ENCODE assay signal across 19 mouse cellular contexts in the genomic region with DNA sequence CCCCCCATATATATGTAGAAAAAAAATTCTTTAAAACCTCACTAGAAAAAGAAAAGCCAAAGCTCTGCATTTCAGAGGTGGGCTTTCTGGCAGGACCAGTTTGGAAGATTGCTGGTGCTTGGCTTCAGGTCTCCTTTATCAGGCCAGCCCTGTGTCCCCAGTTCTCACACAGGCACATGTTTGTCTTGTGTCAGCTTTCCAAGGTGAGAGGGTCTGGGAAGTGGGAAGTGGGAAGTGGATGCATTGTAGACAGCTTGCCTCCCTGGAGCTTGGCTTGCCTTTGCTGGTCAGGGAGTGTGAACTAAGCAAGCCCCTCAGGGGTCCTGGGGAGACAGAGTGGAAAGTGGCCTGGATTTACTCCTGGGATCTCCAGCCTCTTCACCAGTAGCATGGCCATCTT. TPM values are rescaled to one million over a fixed set of nuclear protein-coding genes. Genes with fewer than 3 reads are reported as not detected.
DNase-seq lines count a peak whose midpoint lies in the region; ATAC-seq lines count a peak whose summit lies in the region.
"Had no signal": no experiment of that assay in that cellular context is flagged by ENCODE, and none has a peak within 500 bp of the region (broad histone marks: within the 10 kb centered on the region; RNA-seq: fewer than 3 reads in every experiment).

No protein-coding gene starts in this region.

- H3K4me3 ChIP-seq in heart, embryonic 15.5 days = no peak overlapping the region
- no peak overlapping the region for H3K4me3 ChIP-seq in heart, embryonic 12.5 days
- H3K4me3 ChIP-seq in lung, embryonic 15.5 days = no peak overlapping the region
- H3K4me3 ChIP-seq in limb, embryonic 13.5 days = no peak overlapping the region
- H3K4me3 ChIP-seq in stomach, embryonic 16.5 days (replicated peaks; ENCODE audit: low read length) = no peak overlapping the region
- H3K4me3 ChIP-seq: embryonic facial prominence, embryonic 13.5 days; forebrain, embryonic 12.5 days; gastrocnemius, adult 2 months; heart, embryonic 13.5 days; hindbrain, embryonic 12.5 days had no signal

- no peaks in the 10 kb centered on the region for H3K9me3 ChIP-seq in heart, embryonic 15.5 days (replicated peaks)
- H3K9me3 ChIP-seq in heart, embryonic 12.5 days (replicated peaks) = no peaks in the 10 kb centered on the region
- H3K9me3 ChIP-seq in lung, embryonic 15.5 days = no peaks in the 10 kb centered on the region
- H3K9me3 ChIP-seq in limb, embryonic 13.5 days = no peaks in the 10 kb centered on the region
- no peaks in the 10 kb centered on the region for H3K9me3 ChIP-seq in stomach, embryonic 16.5 days (replicated peaks; ENCODE audit: control insufficient read depth, low read length)
- H3K9me3 ChIP-seq: embryonic facial prominence, embryonic 13.5 days; forebrain, embryonic 12.5 days; heart, embryonic 13.5 days; hindbrain, embryonic 12.5 days had no signal

- H3K9ac ChIP-seq in heart, embryonic 15.5 days = no peak overlapping the region
- no peak overlapping the region for H3K9ac ChIP-seq in heart, embryonic 12.5 days
- H3K9ac ChIP-seq in lung, embryonic 15.5 days = no peak overlapping the region
- H3K9ac ChIP-seq in limb, embryonic 13.5 days = no peak overlapping the region
- no peak overlapping the region for H3K9ac ChIP-seq in stomach, embryonic 16.5 days (ENCODE audit: low read length)
- H3K9ac ChIP-seq: embryonic facial prominence, embryonic 13.5 days; forebrain, embryonic 12.5 days; heart, embryonic 13.5 days; hindbrain, embryonic 12.5 days had no signal

- peak overlapping the region; percentile 31; the same call in 1 of the 2 replicates for H3K27ac ChIP-seq in heart, embryonic 15.5 days
- no peak overlapping the region for H3K27ac ChIP-seq in heart, embryonic 12.5 days (ENCODE audit: poor library complexity, severe bottlenecking)
- peak overlapping the region; percentile 54 for H3K27ac ChIP-seq in lung, embryonic 15.5 days
- H3K27ac ChIP-seq in limb, embryonic 13.5 days = 0 out of 2 replicates have a peak overlapping the region, but pooled peaks have one; percentile 29
- H3K27ac ChIP-seq in stomach, embryonic 16.5 days (ENCODE audit: low read length) = 0 out of 2 replicates have a peak overlapping the region, but pooled peaks have one; percentile 30
- H3K27ac ChIP-seq: embryonic facial prominence, embryonic 13.5 days; forebrain, embryonic 12.5 days; gastrocnemius, adult 2 months; heart, embryonic 13.5 days; hindbrain, embryonic 12.5 days had no signal

- H3K36me3 ChIP-seq in heart, embryonic 15.5 days = no peaks in the 10 kb centered on the region
- H3K36me3 ChIP-seq in heart, embryonic 12.5 days = no peaks in the 10 kb centered on the region
- H3K36me3 ChIP-seq in lung, embryonic 15.5 days = no peaks in the 10 kb centered on the region
- H3K36me3 ChIP-seq in limb, embryonic 13.5 days = no peaks in the 10 kb centered on the region
- H3K36me3 ChIP-seq in stomach, embryonic 16.5 days (ENCODE audit: control insufficient read depth, insufficient read depth, low read length) = no peaks in the 10 kb centered on the region
- H3K36me3 ChIP-seq: embryonic facial prominence, embryonic 13.5 days; forebrain, embryonic 12.5 days; heart, embryonic 13.5 days; hindbrain, embryonic 12.5 days had no signal

- no peak for ATAC-seq in heart, embryonic 15.5 days (replicated peaks; ENCODE audit: insufficient number of reproducible peaks, insufficient read depth, low FRiP score, low read depth)
- no peak for ATAC-seq in heart, embryonic 12.5 days (ENCODE audit: insufficient number of reproducible peaks, low FRiP score)
- no peak for ATAC-seq in lung, embryonic 15.5 days (ENCODE audit: borderline replicate concordance, extremely low read depth, low FRiP score, low TSS enrichment)
- ATAC-seq in limb, embryonic 13.5 days (ENCODE audit: low FRiP score, low read depth) = no peak
- no peak for ATAC-seq in stomach, embryonic 16.5 days (ENCODE audit: insufficient read depth, low FRiP score)

- no peak overlapping the region for H3K4me2 ChIP-seq in heart, embryonic 15.5 days
- H3K4me2 ChIP-seq in heart, embryonic 12.5 days = no peak overlapping the region
- no peak overlapping the region for H3K4me2 ChIP-seq in lung, embryonic 15.5 days
- H3K4me2 ChIP-seq in limb, embryonic 13.5 days (replicated peaks) = no peak overlapping the region
- no peak overlapping the region for H3K4me2 ChIP-seq in stomach, embryonic 16.5 days (ENCODE audit: low read depth, low read length)
- H3K4me2 ChIP-seq: embryonic facial prominence, embryonic 13.5 days; forebrain, embryonic 12.5 days; heart, embryonic 13.5 days; hindbrain, embryonic 12.5 days had no signal

- peaks cover 21% of the 10 kb centered on the region for H3K4me1 ChIP-seq in heart, embryonic 15.5 days (replicated peaks)
- H3K4me1 ChIP-seq in heart, embryonic 12.5 days (replicated peaks) = peaks cover 34% of the 10 kb centered on the region
- H3K4me1 ChIP-seq in lung, embryonic 15.5 days = peaks cover 10% of the 10 kb centered on the region; the same call in 1 of the 2 replicates
- H3K4me1 ChIP-seq in limb, embryonic 13.5 days = peaks cover 15% of the 10 kb centered on the region
- peaks cover 3% of the 10 kb centered on the region; the same call in 1 of the 2 replicates for H3K4me1 ChIP-seq in stomach, embryonic 16.5 days (ENCODE audit: control insufficient read depth, insufficient read depth, low read length)

- H3K27me3 ChIP-seq in heart, embryonic 15.5 days = no peaks in the 10 kb centered on the region
- no peaks in the 10 kb centered on the region for H3K27me3 ChIP-seq in heart, embryonic 12.5 days (replicated peaks)
- H3K27me3 ChIP-seq in lung, embryonic 15.5 days = no peaks in the 10 kb centered on the region
- H3K27me3 ChIP-seq in limb, embryonic 13.5 days = no peaks in the 10 kb centered on the region
- H3K27me3 ChIP-seq in stomach, embryonic 16.5 days (ENCODE audit: control insufficient read depth, insufficient read depth, low read length) = no peaks in the 10 kb centered on the region
- H3K27me3 ChIP-seq: embryonic facial prominence, embryonic 13.5 days; forebrain, embryonic 12.5 days; heart, embryonic 13.5 days; hindbrain, embryonic 12.5 days had no signal

- no peak for DNase-seq in lung, postnatal 36 days
- DNase-seq in adrenal gland, postnatal 25 days = no peak
- DNase-seq: adrenal gland, postnatal 10 days; cerebellum, adult 18-20 months; cerebellum, adult 9-11 months; cerebellum, postnatal 36 days; gastrocnemius, adult 2 months; gastrocnemius, postnatal 25 days; heart, postnatal 10 days; heart, postnatal 4 days had no signal

RNA-seq across cellular contexts. Expression of a gene that starts 21.3 kb away (rescaled TPM):
- 3.1 and 4.3 TPM in 2 replicates for polyA plus RNA-seq in heart, embryonic 15.5 days (2015; fragmentation: Nextera tagmentation; extraction: Ambion mirVana)
- 6.9 and 7.6 TPM in 2 replicates for polyA plus RNA-seq in heart, embryonic 12.5 days (2016; fragmentation: Nextera tagmentation; extraction: Ambion mirVana)
- 4.0 and 4.4 TPM in 2 replicates for polyA plus RNA-seq in lung, embryonic 15.5 days (2015; fragmentation: Nextera tagmentation; extraction: Ambion mirVana)
- 3.3 and 3.8 TPM in 2 replicates for polyA plus RNA-seq in limb, embryonic 13.5 days (2015; fragmentation: Nextera tagmentation; extraction: Ambion mirVana)
- 6.5 TPM in 2 replicates for polyA plus RNA-seq in stomach, embryonic 16.5 days (2015; fragmentation: Nextera tagmentation; extraction: Ambion mirVana)
- 32.9 and 34.8 TPM in 2 replicates for total RNA-seq in adrenal gland, postnatal 25 days (2021)
